Mouse (Mus musculus) layer of hippocampus, postnatal 10 days (tissue): ENCODE results near the gene A330070K13Rik. TPM values are rescaled to one million over a fixed set of nuclear protein-coding genes. Genes with fewer than 3 reads are reported as not detected.

ENCODE experiments used
- DNase-seq, 2 experiments: peaks; one replicate each; pipeline ENCODE4 v3.0.0; 2021; ENCODE audit warnings: low spot score in 2 of 2
- long read RNA-seq: library from polyadenylated mRNA; stranded (forward); transcript quantifications from one replicate; pipeline ENCODE4 v2.0.0, GENCODE M21; 2023
- total RNA-seq, 2 experiments: library from RNA; stranded (reverse); gene quantifications; 2 replicates each; pipeline ENCODE4 v1.2.3; 2021

Gene A330070K13Rik
- total RNA-seq = 1 to 10 TPM; 1.0 to 2.1 TPM
- long read RNA-seq, partial matches to known transcripts = 0 of 3 reads
- long read RNA-seq, other reads (novel, unspliced or antisense) = 1 of 3 reads

DNA sequence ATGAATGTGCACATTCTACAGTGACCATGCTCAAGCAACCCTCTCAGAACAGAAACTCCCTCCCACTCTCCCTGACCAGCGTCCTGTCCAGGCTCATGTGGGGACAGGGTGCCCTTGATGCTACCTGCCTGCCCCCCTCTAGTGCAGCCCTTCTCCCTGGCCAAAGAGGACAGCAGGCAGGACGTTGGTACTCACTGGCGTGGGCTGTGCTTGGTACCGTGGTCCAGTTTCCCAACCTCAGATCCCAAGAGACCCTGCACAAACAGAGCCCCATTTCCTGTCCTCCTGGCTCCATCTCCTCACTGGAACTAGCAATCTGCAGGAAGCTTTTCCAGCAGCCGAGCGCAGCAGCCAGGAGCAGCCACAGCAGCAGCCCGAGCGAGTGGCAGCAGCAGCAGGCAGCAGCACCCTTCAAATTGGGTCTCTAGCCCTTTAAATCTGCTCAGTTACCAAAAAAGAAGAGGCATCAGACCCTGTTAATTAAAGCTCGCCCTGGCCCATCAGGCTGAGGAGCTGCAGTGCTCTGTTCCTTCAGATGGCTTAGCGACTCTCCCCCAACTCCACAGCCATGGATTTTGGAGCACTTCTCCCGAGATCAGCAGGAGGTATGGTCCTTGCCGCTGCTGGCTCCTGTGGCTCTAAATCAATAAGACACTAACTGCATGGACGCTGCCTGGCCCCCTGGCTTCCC lies at the start of gene A330070K13Rik:
Gene A330070K13Rik (minus strand): TSS at position 410 of the 691 bp plus-strand sequence.
- peak; percentile 32 to 39 for DNase-seq

DNA sequence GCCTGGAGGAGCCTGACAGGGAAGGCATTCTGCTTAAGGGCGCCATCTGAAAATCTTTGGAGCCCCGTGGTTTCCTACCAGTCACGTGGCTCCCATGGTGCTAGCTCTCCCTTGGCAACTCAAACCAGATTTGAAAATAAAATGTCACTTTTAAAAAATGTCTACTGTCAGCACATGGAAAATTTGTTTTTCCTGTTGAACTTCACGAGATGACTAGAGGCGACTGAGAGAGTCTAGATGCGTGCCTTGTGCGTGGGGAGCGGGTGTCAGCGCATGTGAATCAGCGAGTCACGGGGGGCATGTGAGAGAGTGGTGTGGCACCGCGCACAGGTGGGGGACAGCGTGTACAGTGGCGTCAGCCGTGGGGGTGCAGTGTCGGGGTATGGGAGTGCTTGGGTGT lies 27.1 kb upstream of the A330070K13Rik start:
- peak in 1 of 2 experiments; percentile 13 for DNase-seq

DNA sequence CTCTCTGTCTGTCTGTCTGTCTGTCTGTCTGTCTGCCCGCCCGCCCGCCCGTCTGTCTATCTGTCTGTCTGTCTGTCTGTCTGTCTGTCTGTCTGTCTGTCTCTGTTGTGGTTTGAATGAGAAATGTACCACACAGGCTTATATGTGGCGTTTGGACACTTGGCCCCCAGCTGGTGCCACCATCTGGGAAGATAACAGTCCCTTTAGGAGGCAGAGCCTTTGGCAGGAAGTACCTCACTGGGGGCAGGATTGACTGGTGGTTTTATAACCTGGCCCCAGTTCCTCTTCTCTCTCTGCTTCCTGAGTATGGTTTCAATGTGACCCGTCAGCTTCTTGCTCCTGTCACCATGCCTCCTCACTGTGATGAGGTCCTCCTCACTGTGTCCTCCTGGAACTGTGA lies 25.3 kb upstream of the A330070K13Rik start:
- DNase-seq = no peak

DNA sequence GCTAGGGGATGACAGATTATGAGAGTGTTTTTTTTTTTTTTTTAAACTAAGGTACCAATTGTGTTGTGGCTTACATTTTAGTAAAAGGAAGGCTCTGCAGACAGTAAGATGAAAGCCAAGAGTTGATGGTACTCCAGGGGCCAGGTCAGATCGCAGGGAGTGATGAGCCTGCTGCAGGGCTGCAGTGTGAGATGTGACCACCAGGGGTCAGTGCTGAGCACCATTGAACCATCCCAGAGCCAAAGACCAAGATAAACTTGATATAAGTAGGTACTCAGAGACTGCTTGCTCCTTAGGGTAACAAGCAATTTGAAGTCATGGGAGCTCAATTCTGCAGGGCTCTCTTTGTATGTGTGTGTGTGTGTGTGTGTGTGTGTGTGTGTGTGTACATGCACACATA lies 20.8 kb upstream of the A330070K13Rik start:
- DNase-seq = peak; percentile 70 to 75

DNA sequence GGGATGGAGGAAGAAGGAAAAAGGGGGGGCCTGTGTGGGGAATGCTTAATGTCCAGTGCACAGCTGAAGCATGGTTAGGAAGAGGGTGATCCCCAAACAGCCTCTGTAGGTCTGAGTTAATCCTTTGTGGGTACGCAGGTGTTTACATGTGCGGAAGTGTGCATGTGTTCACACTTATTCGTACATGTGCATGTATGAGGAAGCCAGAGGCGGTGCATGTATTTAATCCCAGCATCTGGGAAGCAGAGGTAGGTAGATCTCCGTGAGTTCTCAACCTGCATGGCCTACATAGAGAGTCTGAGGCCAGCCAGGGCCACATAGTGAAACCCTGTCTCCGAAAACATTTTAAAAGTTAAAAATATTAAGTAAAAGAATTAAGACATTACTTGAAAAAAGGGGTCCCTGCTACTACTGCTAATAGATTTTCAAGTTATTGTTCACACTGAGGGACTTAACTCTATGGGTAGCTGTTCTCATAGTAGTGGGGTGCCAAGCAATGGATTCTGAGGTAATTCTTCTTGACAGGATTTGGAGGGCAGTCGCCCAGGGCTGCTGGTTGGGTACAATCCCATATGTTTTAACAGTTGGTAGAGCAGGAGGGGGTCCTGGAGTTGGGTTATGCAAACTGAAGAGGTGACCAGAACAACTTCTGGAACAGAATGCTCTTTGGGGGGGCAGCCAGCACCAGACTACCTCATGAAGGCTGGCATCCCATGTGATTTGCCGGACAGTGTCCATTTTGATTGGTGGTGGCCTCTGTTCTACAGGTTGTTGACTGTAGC lies 15.9 kb upstream of the A330070K13Rik start:
- no peak for DNase-seq

DNA sequence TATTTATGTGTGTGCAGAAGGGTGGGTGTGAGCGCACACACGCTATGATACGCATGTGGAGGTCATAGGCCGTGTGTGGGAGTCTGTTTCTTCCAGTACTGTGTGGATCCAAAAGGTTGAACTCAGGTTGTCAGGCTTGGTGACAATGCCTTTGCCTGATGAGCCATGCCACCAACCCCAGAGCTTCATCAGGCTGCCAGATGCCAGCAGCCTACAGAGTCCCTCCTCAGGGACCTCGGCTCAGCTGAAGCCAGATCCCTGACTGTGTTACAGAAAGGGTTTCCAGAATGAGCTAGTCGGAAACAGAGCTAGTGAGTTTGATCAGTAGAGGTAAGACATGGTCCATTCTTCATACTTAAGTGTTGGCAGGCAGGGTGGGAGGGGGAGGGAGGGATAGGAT lies 10.7 kb upstream of the A330070K13Rik start:
- DNase-seq = peak in 1 of 2 experiments; percentile 12

- DNase-seq = no peak
These were observed 10.0 kb upstream of the A330070K13Rik start for GRCm38 (mm10) chr5:130394386-130394785.

- DNase-seq = peak in 1 of 2 experiments; percentile 33
These were observed 9.4 kb upstream of the A330070K13Rik start for GRCm38 (mm10) chr5:130393618-130394355.

DNA sequence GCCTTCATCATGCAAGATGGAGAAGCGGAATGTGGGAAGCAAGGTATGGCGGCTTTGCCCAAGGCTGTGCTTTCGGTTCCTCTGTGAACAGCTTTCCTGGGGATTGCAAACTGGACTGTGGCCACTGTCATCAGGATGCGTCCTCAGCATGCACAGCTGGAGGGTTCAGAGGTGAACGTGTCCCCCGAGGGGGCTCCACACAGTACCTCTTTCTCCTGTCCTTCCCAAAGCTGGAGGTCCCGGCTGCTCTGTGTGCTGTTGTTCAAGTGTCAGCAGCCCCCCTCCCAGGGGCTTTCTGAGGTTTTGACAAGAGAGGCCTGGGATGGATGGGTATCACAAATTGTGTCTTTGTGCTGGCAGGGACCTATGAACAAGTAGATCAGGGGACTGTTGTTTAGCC lies 2.0 kb upstream of the A330070K13Rik start:
- DNase-seq = no peak

- DNase-seq = no peak
These were observed 9.0 kb downstream of the A330070K13Rik start for GRCm38 (mm10) chr5:130375411-130375810.

DNA sequence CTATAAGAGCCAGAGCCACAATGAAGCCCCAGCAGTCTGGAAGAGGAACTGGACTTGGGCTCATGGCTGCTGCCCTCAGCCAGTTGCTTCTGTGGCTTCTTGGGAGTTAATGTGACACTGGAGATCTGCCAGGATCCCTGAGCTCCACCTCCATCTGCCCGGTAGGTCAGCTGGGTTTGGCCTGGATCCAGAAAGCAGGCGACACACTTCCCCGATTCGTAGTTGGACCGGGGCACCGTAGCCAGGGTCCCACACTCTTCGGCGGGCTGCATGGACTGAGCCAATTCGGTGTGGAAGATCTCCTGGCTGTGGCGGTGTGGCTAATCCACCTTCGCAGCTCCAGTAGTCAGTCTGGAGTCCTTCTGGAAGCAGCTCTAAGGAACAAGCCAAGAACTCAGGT lies 15.2 kb downstream of the A330070K13Rik start, which contains the start of gene Caln1:
Gene Caln1 (plus strand): TSS at position 219 of the 400 bp plus-strand sequence.
- no peak for DNase-seq

- no peak for DNase-seq
These were observed 16.2 kb downstream of the A330070K13Rik start for GRCm38 (mm10) chr5:130368236-130368635.

DNA sequence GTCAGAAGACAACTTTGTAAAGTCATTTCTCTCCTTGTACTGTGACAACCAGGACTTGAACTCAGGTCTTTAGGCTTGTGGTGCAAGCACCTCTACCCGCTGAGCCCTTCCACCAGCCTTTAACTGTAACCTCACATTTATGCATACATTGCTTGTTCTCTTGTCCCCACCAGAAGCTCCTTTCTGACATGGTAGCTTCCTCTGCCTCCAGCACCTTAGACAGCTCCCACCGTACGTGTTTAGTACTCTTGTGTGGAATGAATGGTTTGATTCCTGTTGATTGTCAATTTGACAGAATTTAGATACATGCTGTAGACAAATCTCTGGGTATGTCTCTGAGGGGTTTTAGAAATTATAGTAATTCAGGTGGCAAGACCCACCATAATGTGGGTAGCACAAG lies 20.7 kb downstream of the A330070K13Rik start:
- no peak for DNase-seq

- no peak for DNase-seq
These were observed 21.3 kb downstream of the A330070K13Rik start for GRCm38 (mm10) chr5:130363111-130363510.

DNA sequence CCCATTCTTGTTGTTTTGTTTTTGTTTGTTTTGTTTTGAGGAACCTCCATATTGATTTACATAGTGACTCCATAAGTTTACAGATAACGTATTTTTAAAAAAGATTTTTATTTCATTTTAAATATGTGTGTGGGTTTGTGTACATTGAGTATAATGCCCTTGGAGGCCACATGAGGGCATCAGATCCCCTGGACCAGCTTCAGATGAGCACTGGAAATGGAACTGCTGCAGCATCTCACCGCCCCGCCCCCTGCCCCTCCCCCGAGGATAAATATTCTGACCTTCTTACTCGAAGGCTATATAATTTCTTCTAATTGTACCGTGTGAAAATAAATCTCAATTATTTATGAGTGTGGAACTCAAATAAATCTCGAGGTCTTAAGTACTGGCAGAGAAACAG lies 29.2 kb downstream of the A330070K13Rik start:
- DNase-seq = no peak

GRCm38 (mm10) chr5:130345871-130346270 lies 38.6 kb downstream of the A330070K13Rik start:
- DNase-seq = no peak

GRCm38 (mm10) chr5:130344999-130345398 lies 39.4 kb downstream of the A330070K13Rik start:
- no peak for DNase-seq

DNA sequence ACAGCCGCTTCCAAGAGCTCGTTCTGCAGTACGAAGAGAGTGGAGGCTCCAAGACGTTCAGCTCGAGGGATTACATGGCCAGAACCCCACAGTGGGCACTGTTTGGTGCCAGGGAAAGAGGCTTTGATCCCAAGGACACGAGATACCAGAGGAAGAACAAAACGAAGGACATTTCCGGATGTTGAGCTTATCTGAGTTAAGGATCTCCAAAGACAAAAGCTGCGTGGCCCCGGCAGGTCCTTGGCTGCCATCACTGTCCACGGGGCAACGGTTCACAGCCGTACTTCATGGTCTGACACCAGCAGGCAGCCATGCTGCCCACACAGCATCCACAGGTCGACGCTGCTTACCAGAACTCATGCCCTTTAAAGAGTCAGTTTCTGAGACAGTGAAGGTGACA lies 43.8 kb downstream of the A330070K13Rik start:
- DNase-seq = no peak

- no peak for DNase-seq
These were observed 49.0 kb downstream of the A330070K13Rik start for GRCm38 (mm10) chr5:130335462-130335861.

DNA sequence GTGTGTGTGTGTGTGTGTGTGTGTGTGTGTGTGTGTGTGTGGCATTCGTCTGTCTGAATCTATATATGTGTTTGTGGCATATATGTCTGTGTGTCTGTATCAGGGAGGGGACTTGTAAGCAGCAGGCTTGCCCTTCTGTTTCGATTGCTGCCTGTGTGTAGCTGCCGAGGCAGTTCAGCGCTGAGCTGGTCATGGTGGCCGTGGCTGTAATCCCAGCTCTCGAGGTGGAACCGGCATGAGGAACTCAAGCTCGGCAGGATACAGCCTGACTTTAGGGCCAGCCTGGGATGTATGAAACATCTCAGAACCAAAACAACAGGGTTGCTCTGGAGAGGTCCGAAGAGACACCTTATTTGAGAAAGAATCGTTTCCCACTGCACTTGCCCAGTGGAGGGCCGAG lies 50.5 kb downstream of the A330070K13Rik start:
- no peak for DNase-seq

GRCm38 (mm10) chr5:130333566-130333965 lies 50.9 kb downstream of the A330070K13Rik start:
- no peak for DNase-seq
